Mouse (Mus musculus) gastrocnemius, postnatal 25 days (tissue): Measurements from ENCODE around the gene Rxfp3. TPM values are rescaled to one million over a fixed set of nuclear protein-coding genes. Genes with fewer than 3 reads are reported as not detected.
A peak's percentile ranks its signal among the peaks of the same experiment; 100 is the strongest.

ENCODE experiments used
- DNase-seq: peaks from one replicate; pipeline ENCODE4 v3.0.0; 2022
- long read RNA-seq, 2 experiments: library from polyadenylated mRNA; stranded (forward); transcript quantifications; one replicate each; pipeline ENCODE4 v2.0.0; 2021
- total RNA-seq, 2 experiments: library from RNA; stranded (reverse); gene quantifications; 1 replicate in 1 of 2; 2 replicates in 1 of 2; pipeline ENCODE4 v1.2.3; 2021

The Rxfp3 gene
- total RNA-seq: not detected
- long read RNA-seq, experiment 1: 0 reads
- long read RNA-seq, experiment 2: 0 reads

DNA sequence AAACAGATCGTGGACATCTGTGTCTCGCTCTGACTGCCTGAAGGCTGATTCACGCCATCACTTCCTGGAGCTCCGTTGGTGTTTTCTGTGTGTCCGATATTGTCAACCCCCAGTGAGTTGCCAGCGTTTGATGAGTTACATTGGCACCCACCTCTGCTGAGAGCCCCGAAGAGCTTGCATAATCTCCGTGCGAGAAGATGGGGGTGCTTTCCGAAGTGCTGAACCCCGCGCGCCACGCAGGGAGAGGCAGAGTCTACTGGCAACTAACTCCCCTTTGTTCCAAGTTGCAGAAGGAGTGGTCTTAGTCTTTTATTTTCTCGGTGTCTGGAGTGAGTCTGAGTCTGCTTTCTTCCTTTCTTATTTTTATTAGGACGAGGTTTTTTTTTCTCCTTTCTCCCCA is at the start of gene Rxfp3:
Gene Rxfp3, minus strand, starts transcription at position 281 of the 400 bp plus-strand sequence.
- DNase-seq: no peak

- no peak for DNase-seq
Measured at GRCm38 (mm10) chr15:11084993-11085365, 47.2 kb upstream of the Rxfp3 start.

DNA sequence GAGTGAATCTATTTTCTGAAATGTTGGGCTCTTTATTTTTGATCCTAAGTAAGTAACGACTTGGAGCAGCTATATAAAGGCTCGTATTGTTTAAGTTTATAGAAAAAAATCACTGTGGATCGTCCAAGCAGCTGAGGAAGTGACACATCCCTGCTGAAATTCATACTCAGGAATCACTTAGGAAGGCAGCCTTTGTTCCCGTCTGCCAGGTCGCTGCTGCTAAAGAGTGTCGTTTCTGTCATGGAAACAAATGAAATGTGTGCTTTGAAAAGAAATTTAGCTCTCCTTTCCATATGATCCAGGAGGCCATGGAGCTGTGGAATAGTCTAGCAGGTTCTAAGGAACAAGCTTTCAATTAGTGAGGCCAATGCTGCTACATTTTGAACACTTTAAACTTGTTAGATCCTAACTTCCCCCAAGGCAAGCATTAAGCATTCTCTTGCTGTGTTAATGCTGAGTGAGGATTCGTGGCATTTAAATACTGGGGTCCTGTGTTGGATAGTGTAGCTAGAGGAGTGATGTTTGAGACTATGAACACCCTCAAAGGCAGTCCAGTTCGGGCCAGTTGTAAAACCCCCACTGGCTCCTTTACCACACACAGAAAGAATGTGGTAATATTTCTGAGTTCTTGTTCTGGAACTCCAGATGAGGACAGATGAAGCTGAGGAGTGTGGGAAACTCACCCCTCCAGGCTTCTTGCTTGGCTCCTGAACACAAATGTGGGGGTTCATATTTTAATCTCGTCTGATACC is 46.6 kb upstream of the Rxfp3 start:
- no peak for DNase-seq

GRCm38 (mm10) chr15:11083678-11084077 is 45.9 kb upstream of the Rxfp3 start:
- DNase-seq: no peak

DNA sequence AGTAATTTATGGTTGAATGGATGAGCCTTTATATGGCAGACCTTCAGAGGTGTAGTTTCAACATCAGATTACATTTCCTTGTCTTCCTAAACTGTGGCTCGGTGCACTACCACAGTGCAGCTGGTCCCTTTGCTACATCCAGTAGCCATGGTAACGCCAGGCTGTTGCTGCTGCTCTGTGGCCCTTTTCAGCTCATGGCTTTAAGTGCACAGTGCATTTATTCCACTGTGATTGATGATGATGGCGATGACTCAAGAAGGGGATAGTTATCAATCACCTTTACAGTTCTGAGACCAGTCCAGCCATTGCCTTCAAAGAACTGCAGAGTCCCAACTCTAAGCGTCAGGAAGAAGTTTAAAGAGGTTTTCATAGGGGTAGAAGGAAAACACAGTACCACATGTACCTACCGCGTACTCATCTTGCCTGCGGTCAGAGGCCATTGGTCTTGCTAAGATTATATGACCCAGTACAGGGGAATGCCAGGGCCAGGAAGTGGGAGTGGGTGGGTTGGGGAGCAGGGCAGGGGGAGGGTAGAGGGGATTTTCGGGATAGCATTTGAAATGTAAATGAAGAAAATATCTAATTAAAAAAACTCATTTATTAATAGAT is 45.3 kb upstream of the Rxfp3 start:
- no peak for DNase-seq

GRCm38 (mm10) chr15:11075726-11076361 is 38.1 kb upstream of the Rxfp3 start:
- no peak for DNase-seq

- no peak for DNase-seq
Measured at GRCm38 (mm10) chr15:11067891-11068290, 30.1 kb upstream of the Rxfp3 start.

DNA sequence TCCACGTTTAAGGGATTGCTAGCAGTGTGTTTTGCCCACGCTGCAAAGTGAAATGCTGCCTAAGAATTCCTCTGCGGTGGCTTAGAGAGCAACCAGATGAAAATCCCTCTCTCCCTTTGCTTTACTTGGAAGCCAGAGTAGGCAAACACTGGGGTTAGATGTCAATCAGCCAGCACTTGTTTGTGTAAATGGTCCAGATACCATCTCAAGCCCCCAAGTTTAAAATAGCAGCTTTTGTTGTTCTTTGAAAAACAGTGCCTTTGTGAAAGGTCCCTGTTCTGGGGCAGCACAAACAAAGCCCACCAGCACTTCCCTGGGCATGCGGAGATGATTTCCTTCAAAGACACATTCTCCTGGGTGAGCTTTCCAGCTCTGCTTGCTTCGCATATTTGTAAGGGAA is 28.5 kb upstream of the Rxfp3 start:
- DNase-seq: no peak

GRCm38 (mm10) chr15:11065528-11066171 is 27.9 kb upstream of the Rxfp3 start:
- no peak for DNase-seq

GRCm38 (mm10) chr15:11064558-11065411 is 27.0 kb upstream of the Rxfp3 start, which contains the start of gene Adamts12:
Gene Adamts12 (plus strand): TSS chr15:11064790.
- DNase-seq: peak; percentile 81

DNA sequence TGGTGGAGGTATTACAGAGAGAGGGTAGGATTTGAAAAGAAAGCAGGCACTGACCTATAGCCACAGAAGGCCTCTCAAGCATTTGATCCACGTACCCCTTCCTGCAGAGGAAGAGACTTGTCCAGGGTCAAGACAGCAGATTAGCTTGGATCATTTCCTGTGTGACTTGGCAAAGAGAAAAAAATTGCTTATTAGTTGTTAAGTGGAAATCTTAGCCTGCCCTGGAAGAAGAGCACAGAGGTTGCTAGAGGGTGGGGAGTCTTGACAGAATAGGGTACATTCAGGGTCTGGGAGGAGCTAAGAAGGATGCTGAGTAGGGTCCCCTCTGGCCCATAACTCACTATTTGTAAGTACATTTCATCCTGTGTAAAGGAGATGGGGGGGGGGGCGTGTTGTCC is 26.4 kb upstream of the Rxfp3 start:
- DNase-seq: peak; percentile 9

GRCm38 (mm10) chr15:11062903-11063302 is 25.1 kb upstream of the Rxfp3 start:
- no peak for DNase-seq

DNA sequence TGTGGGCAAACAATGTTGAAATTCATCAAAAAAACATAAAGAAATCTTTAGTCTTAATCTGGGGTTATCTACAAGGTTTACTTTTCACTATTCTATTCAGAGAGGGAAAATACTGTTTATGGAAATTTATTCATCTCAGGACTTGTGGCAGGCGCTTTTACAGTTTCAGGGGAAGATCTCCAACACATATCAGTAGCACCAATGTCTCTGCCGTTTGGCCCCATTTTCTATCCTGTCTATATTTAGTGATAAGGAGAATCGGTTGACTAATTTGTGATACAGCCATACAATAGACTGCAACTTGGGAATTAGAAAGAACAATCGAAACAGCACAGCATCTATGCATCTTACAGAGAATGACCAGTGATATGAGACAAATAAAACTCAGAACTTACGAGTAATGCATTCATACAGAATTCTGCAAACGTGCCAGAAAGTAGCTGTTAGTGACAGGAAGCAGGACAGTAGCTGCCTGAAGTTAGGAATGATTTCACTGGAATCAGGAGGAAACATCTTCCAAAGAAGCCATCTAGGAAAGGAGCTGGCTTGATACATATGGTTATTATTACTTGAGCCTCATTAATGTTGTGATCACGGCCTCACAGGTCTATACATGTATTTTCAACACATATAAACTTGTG is 16.8 kb upstream of the Rxfp3 start:
- no peak for DNase-seq

- DNase-seq: no peak
Measured at GRCm38 (mm10) chr15:11053678-11054439, 16.1 kb upstream of the Rxfp3 start.

GRCm38 (mm10) chr15:11042828-11043227 is 5.0 kb upstream of the Rxfp3 start:
- no peak for DNase-seq

DNA sequence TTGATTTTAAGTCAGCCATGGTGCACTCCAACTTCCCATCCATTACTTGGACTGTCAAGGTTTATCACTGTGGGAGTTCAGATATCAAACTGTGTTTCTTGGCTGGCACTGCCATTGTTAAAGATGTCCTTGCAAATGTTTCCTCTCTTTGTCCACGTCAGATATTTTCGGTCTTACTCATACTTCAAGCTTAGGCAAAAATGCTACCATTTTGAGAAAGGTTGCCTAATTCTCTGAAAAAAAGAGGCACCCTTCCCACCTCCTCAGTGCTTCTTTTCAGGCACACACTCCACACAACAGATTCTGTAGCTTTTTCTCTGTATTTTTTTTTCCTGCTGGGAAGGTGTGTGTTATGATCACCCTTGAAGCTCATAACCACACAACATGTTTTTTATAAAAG is 3.4 kb upstream of the Rxfp3 start:
- DNase-seq: no peak

DNA sequence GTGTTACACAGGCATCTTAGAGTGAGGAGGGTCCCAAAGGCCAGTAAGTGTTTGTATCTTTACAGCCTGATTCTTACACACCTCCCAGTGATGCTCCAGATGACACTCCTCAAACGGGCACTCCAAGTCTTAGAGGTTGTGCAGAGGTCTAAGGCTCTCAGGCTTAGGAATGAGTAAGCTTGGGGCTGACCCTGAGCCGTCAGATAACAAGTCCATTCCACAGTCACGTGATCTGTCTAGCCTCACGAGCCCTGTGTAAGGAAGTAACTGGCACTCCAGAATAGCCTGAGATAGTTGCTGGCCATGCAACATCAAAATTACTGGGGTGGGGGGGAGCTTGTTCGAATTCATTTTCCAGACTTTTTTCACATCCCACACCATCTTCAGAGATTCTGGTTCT is 2.3 kb upstream of the Rxfp3 start:
- no peak for DNase-seq

GRCm38 (mm10) chr15:11038476-11038875 is 685 bp upstream of the Rxfp3 start:
- no peak for DNase-seq

DNA sequence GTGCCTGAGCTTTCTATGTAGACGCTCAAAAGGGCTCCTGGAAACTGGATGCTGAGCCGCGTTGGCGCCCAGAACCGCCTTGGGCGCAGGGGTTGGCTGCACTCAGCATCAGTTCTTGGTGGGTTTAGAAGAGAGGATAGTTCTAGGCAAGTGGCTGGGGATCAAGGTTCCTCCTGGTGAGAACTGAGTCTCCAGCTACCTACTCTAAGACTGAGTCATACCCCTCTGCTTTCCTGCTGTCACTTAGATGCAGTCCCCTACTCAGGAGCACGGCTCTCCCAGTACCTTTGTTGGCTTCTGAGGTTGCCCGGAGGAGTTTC is 455 bp downstream of the Rxfp3 start:
- DNase-seq: no peak

GRCm38 (mm10) chr15:11036535-11037375 is 1.0 kb downstream of the Rxfp3 start:
- peak; percentile 8 for DNase-seq
